Mouse (Mus musculus): ENCODE data around the gene Ano4.

DNA sequence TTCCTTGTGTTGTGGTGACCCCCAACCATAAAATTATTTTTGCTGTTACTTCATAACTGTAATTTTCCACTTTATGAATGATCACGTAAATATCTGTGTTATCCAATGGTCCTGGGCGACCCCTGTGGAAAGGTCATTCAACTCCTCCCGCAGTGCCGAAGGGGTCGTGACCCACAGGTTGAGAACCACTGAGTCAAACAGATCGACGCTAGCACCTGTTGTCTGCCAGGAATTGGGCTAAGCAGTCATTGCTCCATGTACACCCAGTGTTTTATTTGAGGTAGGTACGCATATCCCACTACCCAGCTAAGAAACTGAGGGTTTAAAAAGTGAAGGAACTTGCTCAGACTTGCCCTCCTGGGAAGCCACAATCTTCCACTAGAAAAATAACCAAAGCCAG is 14.8 kb downstream of the Ano4 start:
- TF ChIP-seq CTCF (IDR thresholded peaks at IDR 0.05; ENCODE audit: low read depth), result no peak
- TF ChIP-seq EP300 (optimal IDR thresholded peaks at IDR 0.05), result no peak
